Mouse (Mus musculus) heart, embryonic 11.5 days (tissue): Measurements from ENCODE around the gene Ebpl. TPM values are rescaled to one million over a fixed set of nuclear protein-coding genes. Genes with fewer than 3 reads are reported as not detected.

Experiments used
- ATAC-seq: fragments of 200-750 bp; cut with Nextera tagmentation; replicated peaks from 2 replicates; pipeline ENCODE4 v1.8.0; 2017; ENCODE audit warnings: moderate library complexity; ENCODE audit not compliant: insufficient number of reproducible peaks, low FRiP score, low TSS enrichment
- H3K27ac ChIP-seq: fragments of 300-500 bp; sonication (generic); 2 replicates; pipeline ENCODE4 v1.5.1; 2014; ENCODE audit warnings: mild to moderate bottlenecking, low read depth, low read length
- H3K27me3 ChIP-seq: fragments of 300-500 bp; sonication (generic); 2 replicates; pipeline ENCODE4 v1.6.1; 2014; ENCODE audit warnings: mild to moderate bottlenecking, low read length, mixed read lengths; ENCODE audit not compliant: control insufficient read depth, insufficient read depth
- H3K36me3 ChIP-seq: fragments of 300-500 bp; sonication (generic); 2 replicates; pipeline ENCODE4 v1.6.1; 2014; ENCODE audit warnings: mild to moderate bottlenecking, low read length, moderate library complexity, mixed read lengths; ENCODE audit not compliant: control insufficient read depth, insufficient read depth
- H3K4me1 ChIP-seq: fragments of 300-500 bp; sonication (generic); 2 replicates; pipeline ENCODE4 v1.6.1; 2014; ENCODE audit warnings: low read length; ENCODE audit not compliant: control insufficient read depth, insufficient read depth
- H3K4me2 ChIP-seq: fragments of 300-500 bp; sonication (generic); 2 replicates; pipeline ENCODE4 v1.6.1; 2014; ENCODE audit warnings: mild to moderate bottlenecking, moderate library complexity
- H3K4me3 ChIP-seq: fragments of 300-500 bp; sonication (generic); 2 replicates; pipeline ENCODE4 v1.5.1; 2014; ENCODE audit warnings: low read depth, low read length
- H3K9ac ChIP-seq: fragments of 300-500 bp; sonication (generic); 2 replicates; pipeline ENCODE4 v1.6.1; 2014; ENCODE audit warnings: mild to moderate bottlenecking, low read depth, low read length, moderate library complexity
- H3K9me3 ChIP-seq: fragments of 300-500 bp; sonication (generic); replicated peaks from 2 replicates; pipeline ENCODE4 v1.6.1; 2016; ENCODE audit warnings: low read length; ENCODE audit not compliant: control insufficient read depth
- WGBS: fragments of 180-500 bp; shearing (Covaris S2); extraction: QIAGEN DNeasy Blood & Tissue Kit; methylation state at CpG from one replicate; pipeline ENCODE4 v1.1.7; 2014; ENCODE audit not compliant: insufficient replicate concordance; 5-methylcytosine and 5-hydroxymethylcytosine counted together
- polyA plus RNA-seq: library from polyadenylated mRNA; unstranded; fragments of >200 nt; fragmentation: Nextera tagmentation; extraction: Ambion mirVana; gene quantifications from 2 replicates; pipeline ENCODE4 v1.2.1, GENCODE M21; 2014

Gene Ebpl
- 6.4 and 7.5 TPM in 2 replicates for polyA plus RNA-seq

- H3K9me3 ChIP-seq: no peaks in the 10 kb centered on the region
- no peaks in the 10 kb centered on the region for H3K4me1 ChIP-seq
- H3K4me2 ChIP-seq: peak within 1 kb of the TSS; percentile 71
- peak within 1 kb of the TSS; percentile 83 for H3K9ac ChIP-seq
- ATAC-seq: peak; percentile 90
- H3K27ac ChIP-seq: peak within 1 kb of the TSS; percentile 64
- peak within 1 kb of the TSS; percentile 67 for H3K4me3 ChIP-seq
- H3K27me3 ChIP-seq: no peaks in the 10 kb centered on the region
- under 1% methylated on average over 40 of the region's 40 CpGs for WGBS
- no peaks in the 10 kb centered on the region for H3K36me3 ChIP-seq
These were observed at the start of gene Ebpl for GRCm38 (mm10) chr14:61360131-61360980. TSS of gene Ebpl (minus strand) at chr14:61360439.

GRCm38 (mm10) chr14:61410020-61410419 lies 49.8 kb upstream of the Ebpl start:
- no peaks in the 10 kb centered on the region for H3K4me1 ChIP-seq
- no peaks in the 10 kb centered on the region for H3K36me3 ChIP-seq

GRCm38 (mm10) chr14:61407055-61407454 lies 46.8 kb upstream of the Ebpl start:
- 94% methylated on average over 3 of the region's 3 CpGs for WGBS
- Histone ChIP-seq H3K4me1 (no peaks in the 10 kb centered on the region), H3K4me3 (no peak overlapping the region), H3K27ac (no peak overlapping the region), H3K9ac (no peak overlapping the region), H3K4me2 (no peak overlapping the region), H3K36me3 (0 out of 2 replicates have a peak, but pooled peaks cover 2% of the 10 kb centered on the region), H3K9me3 (no peaks in the 10 kb centered on the region), H3K27me3 (no peaks in the 10 kb centered on the region)
- no peak for ATAC-seq

More at GRCm38 (mm10) chr14:61410020-61410419, 49.8 kb upstream of the Ebpl start:
- WGBS: 70% methylated on average over 2 of the region's 2 CpGs
- H3K9me3 ChIP-seq: no peaks in the 10 kb centered on the region
- H3K27me3 ChIP-seq: no peaks in the 10 kb centered on the region
- H3K4me2 ChIP-seq: no peak overlapping the region
- H3K9ac ChIP-seq: no peak overlapping the region
- ATAC-seq: no peak
- H3K4me3 ChIP-seq: no peak overlapping the region
- H3K27ac ChIP-seq: no peak overlapping the region

- no peak for ATAC-seq
- Histone ChIP-seq H3K4me3 (no peak overlapping the region), H3K9ac (no peak overlapping the region), H3K9me3 (no peaks in the 10 kb centered on the region), H3K4me1 (no peaks in the 10 kb centered on the region), H3K4me2 (no peak overlapping the region), H3K36me3 (0 out of 2 replicates have a peak, but pooled peaks cover 2% of the 10 kb centered on the region), H3K27me3 (no peaks in the 10 kb centered on the region), H3K27ac (no peak overlapping the region)
These were observed 45.5 kb upstream of the Ebpl start for GRCm38 (mm10) chr14:61405761-61406160.

- no peak overlapping the region for H3K4me2 ChIP-seq
- 90% methylated on average over 3 of the region's 3 CpGs for WGBS
- no peak overlapping the region for H3K4me3 ChIP-seq
- no peak overlapping the region for H3K9ac ChIP-seq
- H3K27ac ChIP-seq: no peak overlapping the region
- H3K36me3 ChIP-seq: 0 out of 2 replicates have a peak, but pooled peaks cover 2% of the 10 kb centered on the region
- no peaks in the 10 kb centered on the region for H3K27me3 ChIP-seq
- H3K4me1 ChIP-seq: no peaks in the 10 kb centered on the region
- ATAC-seq: no peak
- no peaks in the 10 kb centered on the region for H3K9me3 ChIP-seq
These were observed 44.7 kb upstream of the Ebpl start for GRCm38 (mm10) chr14:61404941-61405340.

GRCm38 (mm10) chr14:61394745-61395144 lies 34.5 kb upstream of the Ebpl start:
- Histone ChIP-seq H3K4me2 (no peak overlapping the region), H3K36me3 (no peaks in the 10 kb centered on the region; the same call in 1 of the 2 replicates), H3K4me1 (no peaks in the 10 kb centered on the region), H3K27me3 (no peaks in the 10 kb centered on the region), H3K27ac (no peak overlapping the region), H3K9ac (no peak overlapping the region), H3K4me3 (no peak overlapping the region), H3K9me3 (no peaks in the 10 kb centered on the region)
- 89% methylated on average over 6 of the region's 6 CpGs for WGBS
- ATAC-seq: no peak

- Histone ChIP-seq H3K4me3 (no peak overlapping the region), H3K27ac (no peak overlapping the region), H3K36me3 (peaks cover 2% of the 10 kb centered on the region; the same call in 1 of the 2 replicates), H3K4me1 (no peaks in the 10 kb centered on the region), H3K9me3 (no peaks in the 10 kb centered on the region), H3K27me3 (no peaks in the 10 kb centered on the region), H3K9ac (no peak overlapping the region), H3K4me2 (no peak overlapping the region)
- WGBS: 69% methylated on average over 3 of the region's 3 CpGs
- no peak for ATAC-seq
These were observed 30.3 kb upstream of the Ebpl start for GRCm38 (mm10) chr14:61390586-61390985.

- Histone ChIP-seq H3K9ac (no peak overlapping the region), H3K27ac (no peak overlapping the region), H3K4me2 (no peak overlapping the region), H3K36me3 (peaks cover 2% of the 10 kb centered on the region; the same call in 1 of the 2 replicates), H3K4me3 (no peak overlapping the region), H3K4me1 (no peaks in the 10 kb centered on the region), H3K27me3 (no peaks in the 10 kb centered on the region), H3K9me3 (no peaks in the 10 kb centered on the region)
- 93% methylated on average over 2 of the region's 2 CpGs for WGBS
- ATAC-seq: no peak
These were observed 7.1 kb upstream of the Ebpl start for GRCm38 (mm10) chr14:61367290-61367689.

- Histone ChIP-seq H3K27me3 (no peaks in the 10 kb centered on the region), H3K4me2 (no peak overlapping the region), H3K4me3 (no peak overlapping the region), H3K27ac (no peak overlapping the region), H3K9me3 (no peaks in the 10 kb centered on the region), H3K9ac (no peak overlapping the region), H3K4me1 (no peaks in the 10 kb centered on the region), H3K36me3 (no peaks in the 10 kb centered on the region)
- 81% methylated on average over 3 of the region's 3 CpGs for WGBS
- no peak for ATAC-seq
These were observed 4.4 kb upstream of the Ebpl start for GRCm38 (mm10) chr14:61364656-61365055.
